Mouse (Mus musculus): Measurements from ENCODE around the gene Selenos. TPM values are rescaled to one million over a fixed set of nuclear protein-coding genes. Genes with fewer than 3 reads are reported as not detected.
A peak's percentile ranks its signal among the peaks of the same experiment; 100 is the strongest.

Selenos gene
- polyA plus RNA-seq, 1 experiment from 2014 or later, result 79.0 TPM

- no peaks in the 10 kb centered on the region for H3K9me3 ChIP-seq (ENCODE audit: control insufficient read depth, low read length)
- no peak overlapping the region for H3K27ac ChIP-seq (ENCODE audit: low read depth, low read length)
- no peak overlapping the region for H3K4me2 ChIP-seq (ENCODE audit: low read depth, low read length)
- 54% methylated on average over 2 of the region's 2 CpGs for WGBS
- H3K4me1 ChIP-seq (ENCODE audit: control insufficient read depth, insufficient read depth, low read length), result peaks cover 9% of the 10 kb centered on the region; the same call in 1 of the 2 replicates
- H3K9ac ChIP-seq (replicated peaks; ENCODE audit: low read depth, low read length), result no peak overlapping the region
- peaks cover 38% of the 10 kb centered on the region for H3K36me3 ChIP-seq (ENCODE audit: control insufficient read depth, insufficient read depth, low read length)
- ATAC-seq (ENCODE audit: low read depth), result no peak
- no peaks in the 10 kb centered on the region for H3K27me3 ChIP-seq (ENCODE audit: control insufficient read depth, insufficient read depth, low read length)
- H3K4me3 ChIP-seq (ENCODE audit: low read depth, low read length), result no peak overlapping the region
These were observed 3.0 kb upstream of the Selenos start for GRCm38 (mm10) chr7:66076411-66076810.

DNA sequence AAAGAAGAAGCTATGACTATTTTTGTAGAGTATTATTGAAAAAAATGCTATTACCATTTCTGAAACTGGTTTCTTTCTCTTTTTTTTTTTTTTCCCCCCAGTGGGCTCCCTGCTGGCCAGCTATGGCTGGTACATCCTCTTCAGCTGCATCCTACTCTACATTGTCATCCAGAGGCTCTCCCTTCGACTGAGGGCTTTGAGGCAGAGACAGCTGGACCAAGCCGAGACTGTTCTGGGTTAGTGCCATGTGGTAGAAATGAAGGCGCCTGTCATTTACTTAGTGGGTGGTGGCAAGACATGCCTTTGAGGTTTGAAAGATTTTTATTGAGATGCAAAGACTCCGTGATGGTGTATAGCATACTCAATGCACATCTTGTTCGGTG is 773 bp downstream of the Selenos start:
- peak overlapping the region; percentile 91 for H3K4me2 ChIP-seq (ENCODE audit: low read depth, low read length)
- H3K4me1 ChIP-seq (ENCODE audit: control insufficient read depth, insufficient read depth, low read length), result peaks cover 10% of the 10 kb centered on the region; the same call in 1 of the 2 replicates
- H3K27me3 ChIP-seq (ENCODE audit: control insufficient read depth, insufficient read depth, low read length), result no peaks in the 10 kb centered on the region
- H3K36me3 ChIP-seq (ENCODE audit: control insufficient read depth, insufficient read depth, low read length), result peaks cover 27% of the 10 kb centered on the region
- no peaks in the 10 kb centered on the region for H3K9me3 ChIP-seq (ENCODE audit: control insufficient read depth, low read length)
- 40% methylated on average over 5 of the region's 5 CpGs for whole genome bisulfite sequencing
- no peak overlapping the region; the same call in 1 of the 2 replicates for H3K27ac ChIP-seq (ENCODE audit: low read depth, low read length)
- H3K9ac ChIP-seq (replicated peaks; ENCODE audit: low read depth, low read length), result peak overlapping the region; percentile 64
- no peak for ATAC-seq (ENCODE audit: low read depth)
- peak overlapping the region; percentile 79 for H3K4me3 ChIP-seq (ENCODE audit: low read depth, low read length)

GRCm38 (mm10) chr7:66083757-66084156 is 4.3 kb downstream of the Selenos start:
- H3K9ac ChIP-seq (replicated peaks; ENCODE audit: low read depth, low read length), result no peak overlapping the region
- H3K4me1 ChIP-seq (ENCODE audit: control insufficient read depth, insufficient read depth, low read length), result peaks cover 10% of the 10 kb centered on the region; the same call in 1 of the 2 replicates
- no peaks in the 10 kb centered on the region for H3K27me3 ChIP-seq (ENCODE audit: control insufficient read depth, insufficient read depth, low read length)
- H3K4me3 ChIP-seq (ENCODE audit: low read depth, low read length), result no peak overlapping the region
- 92% methylated on average over 6 of the region's 6 CpGs for WGBS
- no peak for ATAC-seq (ENCODE audit: low read depth)
- no peaks in the 10 kb centered on the region for H3K9me3 ChIP-seq (ENCODE audit: control insufficient read depth, low read length)
- peaks cover 38% of the 10 kb centered on the region for H3K36me3 ChIP-seq (ENCODE audit: control insufficient read depth, insufficient read depth, low read length)
- H3K4me2 ChIP-seq (ENCODE audit: low read depth, low read length), result no peak overlapping the region
- H3K27ac ChIP-seq (ENCODE audit: low read depth, low read length), result no peak overlapping the region

GRCm38 (mm10) chr7:66084546-66084945 is 5.1 kb downstream of the Selenos start:
- no peak overlapping the region for H3K27ac ChIP-seq (ENCODE audit: low read depth, low read length)
- H3K4me3 ChIP-seq (ENCODE audit: low read depth, low read length), result no peak overlapping the region
- peaks cover 10% of the 10 kb centered on the region; the same call in 1 of the 2 replicates for H3K4me1 ChIP-seq (ENCODE audit: control insufficient read depth, insufficient read depth, low read length)
- no peaks in the 10 kb centered on the region for H3K9me3 ChIP-seq (ENCODE audit: control insufficient read depth, low read length)
- H3K9ac ChIP-seq (replicated peaks; ENCODE audit: low read depth, low read length), result no peak overlapping the region
- no peak for ATAC-seq (ENCODE audit: low read depth)
- H3K36me3 ChIP-seq (ENCODE audit: control insufficient read depth, insufficient read depth, low read length), result peaks cover 44% of the 10 kb centered on the region
- WGBS, result 87% methylated on average over 7 of the region's 7 CpGs
- H3K4me2 ChIP-seq (ENCODE audit: low read depth, low read length), result no peak overlapping the region
- no peaks in the 10 kb centered on the region for H3K27me3 ChIP-seq (ENCODE audit: control insufficient read depth, insufficient read depth, low read length)

DNA sequence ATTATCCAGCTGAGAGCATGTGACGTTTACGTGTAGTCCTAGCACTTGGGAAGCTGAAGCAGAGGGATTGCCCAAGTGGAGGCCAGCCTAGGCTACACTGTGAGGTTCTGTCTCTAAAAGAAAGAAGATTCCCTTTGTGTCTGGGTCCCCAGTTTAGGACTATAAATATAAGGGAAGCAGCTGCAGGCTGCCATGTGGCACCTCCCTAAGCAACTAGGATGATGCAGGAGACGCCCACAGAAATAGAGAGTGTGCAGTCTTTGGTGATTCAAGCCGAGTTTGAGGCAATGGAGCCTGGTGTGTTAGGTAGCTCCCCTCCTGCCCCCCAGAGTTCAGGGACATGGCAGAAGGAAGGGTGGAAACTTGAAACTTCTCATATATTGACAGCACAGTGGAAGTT is 8.2 kb downstream of the Selenos start:
- no peak overlapping the region for H3K4me3 ChIP-seq (ENCODE audit: low read depth, low read length)
- 95% methylated on average over 4 of the region's 4 CpGs for WGBS
- H3K9me3 ChIP-seq (ENCODE audit: control insufficient read depth, low read length), result no peaks in the 10 kb centered on the region
- ATAC-seq (ENCODE audit: low read depth), result no peak
- H3K27ac ChIP-seq (ENCODE audit: low read depth, low read length), result no peak overlapping the region
- no peaks in the 10 kb centered on the region for H3K27me3 ChIP-seq (ENCODE audit: control insufficient read depth, insufficient read depth, low read length)
- no peak overlapping the region for H3K4me2 ChIP-seq (ENCODE audit: low read depth, low read length)
- H3K4me1 ChIP-seq (ENCODE audit: control insufficient read depth, insufficient read depth, low read length), result no peaks in the 10 kb centered on the region
- H3K36me3 ChIP-seq (ENCODE audit: control insufficient read depth, insufficient read depth, low read length), result peaks cover 61% of the 10 kb centered on the region
- H3K9ac ChIP-seq (replicated peaks; ENCODE audit: low read depth, low read length), result no peak overlapping the region

DNA sequence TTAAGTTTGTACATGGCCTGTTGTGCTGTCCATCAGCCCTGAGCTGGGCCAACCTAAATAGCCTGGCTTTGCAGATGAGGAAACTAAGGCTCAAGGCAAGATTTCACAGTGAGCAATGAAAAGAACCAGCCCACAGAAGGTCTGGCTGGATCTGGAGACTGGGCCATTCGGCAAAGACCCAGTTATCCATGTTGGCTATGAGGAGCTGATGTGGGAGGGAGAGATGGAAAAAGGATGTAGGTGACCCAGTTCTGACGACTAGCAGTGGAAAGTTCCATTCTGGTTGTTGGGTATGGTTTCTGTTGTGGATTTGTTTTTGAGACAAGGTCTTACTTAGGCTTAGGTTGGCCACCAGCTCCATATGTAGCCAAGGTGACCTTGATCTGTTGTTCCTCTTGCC is 8.6 kb downstream of the Selenos start:
- H3K4me1 ChIP-seq (ENCODE audit: control insufficient read depth, insufficient read depth, low read length), result no peaks in the 10 kb centered on the region
- H3K9ac ChIP-seq (replicated peaks; ENCODE audit: low read depth, low read length), result no peak overlapping the region
- ATAC-seq (ENCODE audit: low read depth), result no peak
- no peak overlapping the region for H3K4me3 ChIP-seq (ENCODE audit: low read depth, low read length)
- whole genome bisulfite sequencing, result 97% methylated on average over 2 of the region's 2 CpGs
- H3K27me3 ChIP-seq (ENCODE audit: control insufficient read depth, insufficient read depth, low read length), result no peaks in the 10 kb centered on the region
- no peaks in the 10 kb centered on the region for H3K9me3 ChIP-seq (ENCODE audit: control insufficient read depth, low read length)
- H3K36me3 ChIP-seq (ENCODE audit: control insufficient read depth, insufficient read depth, low read length), result peaks cover 59% of the 10 kb centered on the region
- H3K4me2 ChIP-seq (ENCODE audit: low read depth, low read length), result no peak overlapping the region
- H3K27ac ChIP-seq (ENCODE audit: low read depth, low read length), result no peak overlapping the region

DNA sequence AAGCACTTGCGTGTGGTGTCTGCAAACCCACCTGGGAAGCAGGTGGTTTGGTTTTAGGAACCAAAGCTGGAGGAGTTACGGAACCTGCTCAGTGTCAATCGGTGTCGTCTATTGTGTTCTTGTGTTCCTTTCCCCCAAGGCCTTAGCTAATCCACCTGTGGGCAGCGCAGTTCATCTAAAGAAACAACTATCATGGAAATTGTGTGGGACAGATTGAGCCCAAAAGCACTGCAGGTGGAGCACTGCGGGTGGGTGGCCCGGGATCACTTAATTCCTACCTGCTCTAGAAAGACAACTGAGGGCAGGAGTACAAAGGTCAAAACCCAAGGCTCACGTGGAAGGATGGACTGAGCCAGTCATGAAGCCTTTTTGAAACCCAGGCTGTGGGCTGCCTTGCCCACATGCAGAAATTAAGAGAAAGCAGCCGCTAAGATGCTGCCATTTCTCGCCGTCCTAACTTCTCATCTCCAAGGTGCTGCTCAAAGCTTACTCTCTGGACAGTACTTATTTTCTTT is 11.3 kb downstream of the Selenos start:
- 90% methylated on average over 11 of the region's 11 CpGs for WGBS
- no peak for ATAC-seq (ENCODE audit: low read depth)
- Histone ChIP-seq H3K4me2 (ENCODE audit: low read depth, low read length) (no peak overlapping the region), H3K27ac (ENCODE audit: low read depth, low read length) (no peak overlapping the region), H3K4me3 (ENCODE audit: low read depth, low read length) (no peak overlapping the region), H3K9me3 (ENCODE audit: control insufficient read depth, low read length) (no peaks in the 10 kb centered on the region), H3K27me3 (ENCODE audit: control insufficient read depth, insufficient read depth, low read length) (no peaks in the 10 kb centered on the region), H3K36me3 (ENCODE audit: control insufficient read depth, insufficient read depth, low read length) (peaks cover 40% of the 10 kb centered on the region), H3K9ac (replicated peaks; ENCODE audit: low read depth, low read length) (no peak overlapping the region), H3K4me1 (ENCODE audit: control insufficient read depth, insufficient read depth, low read length) (no peaks in the 10 kb centered on the region)

DNA sequence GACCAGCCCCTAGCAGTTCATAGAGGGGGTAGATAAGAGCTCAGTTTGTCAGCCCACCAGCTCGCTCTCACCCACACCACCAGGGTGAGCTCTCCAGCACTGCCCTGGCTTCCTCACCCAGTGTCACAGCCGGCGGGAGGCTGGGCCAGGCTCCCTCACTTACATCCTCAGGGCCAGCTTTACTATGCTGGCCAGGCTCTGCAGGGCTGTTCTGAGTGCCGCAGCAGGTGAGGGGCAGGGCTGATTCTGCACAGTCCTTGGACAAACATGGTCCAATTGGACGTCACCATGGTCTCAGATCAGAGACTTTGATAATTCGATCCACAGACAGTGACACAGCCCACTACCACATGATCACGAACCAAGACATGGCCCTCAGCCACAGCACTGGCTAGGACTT is 12.1 kb downstream of the Selenos start:
- Histone ChIP-seq H3K27me3 (ENCODE audit: control insufficient read depth, insufficient read depth, low read length) (no peaks in the 10 kb centered on the region), H3K9me3 (ENCODE audit: control insufficient read depth, low read length) (no peaks in the 10 kb centered on the region), H3K4me1 (ENCODE audit: control insufficient read depth, insufficient read depth, low read length) (no peaks in the 10 kb centered on the region), H3K9ac (replicated peaks; ENCODE audit: low read depth, low read length) (no peak overlapping the region), H3K4me2 (ENCODE audit: low read depth, low read length) (no peak overlapping the region), H3K36me3 (ENCODE audit: control insufficient read depth, insufficient read depth, low read length) (peaks cover 35% of the 10 kb centered on the region), H3K27ac (ENCODE audit: low read depth, low read length) (no peak overlapping the region), H3K4me3 (ENCODE audit: low read depth, low read length) (no peak overlapping the region)
- WGBS, result 84% methylated on average over 7 of the region's 7 CpGs
- ATAC-seq (ENCODE audit: low read depth), result no peak

DNA sequence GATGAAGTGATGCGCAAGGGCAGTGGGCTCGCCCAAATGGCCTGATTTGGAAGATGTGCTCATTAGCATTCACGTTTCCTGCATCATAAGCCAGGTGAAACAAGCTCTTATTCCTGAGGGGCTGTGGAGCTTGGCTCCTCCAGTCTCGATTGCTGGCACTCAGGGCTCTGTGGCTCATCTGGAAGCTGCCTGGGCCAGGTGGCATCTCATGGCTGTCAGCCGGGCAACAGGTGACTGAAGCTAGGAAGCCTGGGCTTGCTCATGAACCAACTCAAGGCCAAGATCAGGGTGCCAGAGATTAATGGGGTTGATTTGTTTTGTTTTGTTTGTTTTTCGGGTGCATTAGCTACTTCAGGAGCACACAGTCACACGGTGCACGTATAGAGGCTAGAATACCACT is 13.2 kb downstream of the Selenos start:
- H3K4me1 ChIP-seq (ENCODE audit: control insufficient read depth, insufficient read depth, low read length), result no peaks in the 10 kb centered on the region
- no peak overlapping the region for H3K4me2 ChIP-seq (ENCODE audit: low read depth, low read length)
- no peak overlapping the region for H3K4me3 ChIP-seq (ENCODE audit: low read depth, low read length)
- WGBS, result 90% methylated on average over 8 of the region's 8 CpGs
- no peak overlapping the region for H3K9ac ChIP-seq (replicated peaks; ENCODE audit: low read depth, low read length)
- ATAC-seq (ENCODE audit: low read depth), result no peak
- H3K9me3 ChIP-seq (ENCODE audit: control insufficient read depth, low read length), result no peaks in the 10 kb centered on the region
- H3K27me3 ChIP-seq (ENCODE audit: control insufficient read depth, insufficient read depth, low read length), result no peaks in the 10 kb centered on the region
- H3K36me3 ChIP-seq (ENCODE audit: control insufficient read depth, insufficient read depth, low read length), result peaks cover 25% of the 10 kb centered on the region
- no peak overlapping the region for H3K27ac ChIP-seq (ENCODE audit: low read depth, low read length)
